In the genomic region with DNA sequence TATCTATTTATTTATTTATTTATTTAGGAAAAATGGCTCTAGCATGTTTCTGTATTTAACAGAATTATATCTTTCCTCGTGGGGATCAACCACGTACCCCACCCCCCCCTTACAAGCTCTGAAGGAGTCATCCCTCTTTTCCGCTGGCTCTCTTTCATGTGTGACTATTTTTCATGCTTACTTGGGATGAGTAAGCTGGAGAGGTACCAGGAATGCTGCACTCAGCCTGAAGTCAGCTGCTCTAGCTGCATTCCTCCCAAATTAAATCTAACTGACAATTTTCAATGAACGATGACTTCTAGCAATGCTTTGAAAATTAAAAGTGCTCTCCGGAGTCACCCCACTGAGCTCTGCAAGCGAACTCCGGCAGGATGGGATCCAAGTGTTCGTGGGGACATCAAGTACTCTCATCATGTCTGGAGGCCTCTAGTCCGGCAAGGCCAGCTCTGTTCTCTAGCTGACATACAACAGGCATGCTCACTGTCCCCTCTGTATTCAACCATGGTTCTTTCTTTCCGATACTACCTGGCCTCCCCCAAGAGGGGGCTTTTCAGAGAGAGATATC, we compare ENCODE assay signal across 10 mouse cellular contexts.
DNase-seq lines count a peak whose midpoint lies in the region.
"Had no signal": no experiment of that assay in that cellular context is flagged by ENCODE, and none has a peak within 500 bp of the region (broad histone marks: within the 10 kb centered on the region; RNA-seq: fewer than 3 reads in every experiment).

No protein-coding gene starts in this region.

- DNase-seq in adrenal gland, adult 2 months, result peak; percentile 57
- no peak for DNase-seq in adrenal gland, postnatal 4 days (ENCODE audit: low spot score in 2 of 2)
- DNase-seq in gastrocnemius, postnatal 25 days, result peak; percentile 6
- no peak for DNase-seq in gastrocnemius, postnatal 10 days
- peak; percentile 85 for DNase-seq in 3T3-L1 (ENCODE audit: low read depth, low spot score)
- peak; percentile 35 for DNase-seq in fibroblast of lung, adult 2 months (ENCODE audit: low read depth)
- no peak for DNase-seq in thymus, postnatal 10 days (ENCODE audit: low spot score in 2 of 2)
- DNase-seq: cerebellum, adult 9-10 months; right cerebral cortex, postnatal 25 days; thymus, postnatal 14 days had no signal

Comparison
In these comparisons a context has a peak if more than half of its experiments do, and no peak if none do; other contexts are left out.
1. DNase-seq: peak in adrenal gland, adult 2 months (single experiment), gastrocnemius, postnatal 25 days (single experiment), 3T3-L1 (single experiment) and fibroblast of lung, adult 2 months (single experiment); none in adrenal gland, postnatal 4 days (0 of 2), gastrocnemius, postnatal 10 days (single experiment) and thymus, postnatal 10 days (0 of 2).